Mouse (Mus musculus) ES-Bruce4 (cell line): ENCODE data around the gene Bcl2l1. TPM values are rescaled to one million over a fixed set of nuclear protein-coding genes. Genes with fewer than 3 reads are reported as not detected.
A peak's percentile ranks its signal among the peaks of the same experiment; 100 is the strongest.

Experiments
- H3K27ac ChIP-seq: 2 replicates; pipeline ENCODE4 v1.5.1; 2012; ENCODE audit warnings: low read length, inconsistent platforms; ENCODE audit not compliant: insufficient read depth
- H3K27me3 ChIP-seq: 2 replicates; pipeline ENCODE4 v1.6.1; 2012; ENCODE audit warnings: mild to moderate bottlenecking, low read length, inconsistent platforms; ENCODE audit not compliant: control insufficient read depth, poor library complexity, insufficient read depth, severe bottlenecking
- H3K36me3 ChIP-seq: 2 replicates; pipeline ENCODE4 v1.6.1; 2012; ENCODE audit warnings: inconsistent platforms, mild to moderate bottlenecking, low read length, moderate library complexity; ENCODE audit not compliant: control insufficient read depth, poor library complexity, insufficient read depth, severe bottlenecking
- H3K4me1 ChIP-seq: one replicate; pipeline ENCODE4 v1.8.1; 2011; ENCODE audit warnings: low read length; ENCODE audit not compliant: control insufficient read depth, insufficient read depth
- H3K4me3 ChIP-seq: 2 replicates; pipeline ENCODE4 v1.5.1; 2011; ENCODE audit warnings: low read depth, mild to moderate bottlenecking, low read length
- H3K9ac ChIP-seq: 2 replicates; pipeline ENCODE4 v1.6.1; 2012; ENCODE audit warnings: low read depth, mild to moderate bottlenecking, inconsistent platforms; ENCODE audit not compliant: poor library complexity, severe bottlenecking
- H3K9me3 ChIP-seq: replicated peaks from 2 replicates; pipeline ENCODE4 v1.6.1; 2012; ENCODE audit warnings: mild to moderate bottlenecking, low read length, inconsistent platforms; ENCODE audit not compliant: control insufficient read depth, poor library complexity, insufficient read depth, severe bottlenecking
- CTCF ChIP-seq: IDR thresholded peaks from one replicate; pipeline ENCODE4 v1.8.1; 2011; ENCODE audit warnings: low read depth, low read length
- EP300 ChIP-seq: IDR thresholded peaks from 2 replicates; pipeline ENCODE4 v1.6.1; 2011; ENCODE audit warnings: low read depth, low read length; ENCODE audit not compliant: insufficient read depth
- POLR2A ChIP-seq: IDR thresholded peaks from one replicate; pipeline ENCODE4 v1.8.1; 2011; ENCODE audit warnings: low read length; ENCODE audit not compliant: insufficient read depth
- polyA plus RNA-seq: library from polyadenylated mRNA; stranded (reverse); fragments of >200 nt; gene quantifications from 2 replicates; pipeline ENCODE4 v1.2.4, GENCODE M21; 2011; ENCODE audit warnings: low read depth; ENCODE audit not compliant: missing spikeins, insufficient read depth, insufficient read length

Gene Bcl2l1
- polyA plus RNA-seq, 1 experiment = 108 TPM

DNA sequence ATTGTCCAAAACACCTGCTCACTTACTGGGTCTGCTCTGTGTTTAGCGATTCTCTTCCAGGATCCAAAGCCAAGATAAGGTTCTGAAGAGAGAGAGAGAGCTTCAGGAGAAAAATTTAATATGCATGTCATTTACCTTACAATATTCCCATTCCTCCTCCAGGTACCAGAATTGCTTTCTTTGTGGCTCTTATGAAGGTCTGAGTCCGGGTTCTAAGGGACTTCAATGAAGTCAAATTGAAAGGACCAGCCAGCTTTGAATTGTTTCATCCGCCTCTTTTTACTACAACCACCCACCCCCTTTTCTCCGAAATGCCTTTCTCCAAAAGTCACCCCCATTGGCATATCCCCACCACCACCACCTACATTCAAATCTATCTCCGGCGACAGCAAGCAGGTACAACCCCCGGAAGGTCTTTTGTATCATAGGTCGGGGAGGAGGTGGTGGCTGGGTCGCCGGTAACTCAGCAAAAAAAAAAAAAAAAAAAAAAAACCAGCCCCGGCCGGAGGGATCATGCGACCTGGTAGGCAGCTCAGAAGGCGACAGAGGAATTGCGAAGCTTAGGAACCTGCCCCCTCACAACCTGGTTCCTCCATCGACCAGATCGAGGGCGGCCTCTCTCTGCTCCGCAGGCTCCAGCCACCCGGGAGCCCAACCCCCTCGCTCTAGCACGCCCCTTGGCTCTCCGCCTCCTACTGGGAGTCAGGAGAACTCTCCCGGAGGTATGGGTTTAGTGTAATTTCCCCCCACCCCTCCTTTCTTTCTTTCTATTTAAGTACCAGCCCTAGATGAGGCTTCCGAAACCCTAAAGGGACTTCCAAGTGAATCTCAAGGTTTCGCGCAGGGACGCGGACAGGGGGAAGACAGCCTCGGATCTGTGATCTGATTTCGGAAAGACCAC, 1.3 kb downstream of the Bcl2l1 start:
- TF ChIP-seq EP300 (no peak), POLR2A (no peak), CTCF (peak; percentile 24)
- H3K9me3 ChIP-seq = no peaks in the 10 kb centered on the region
- peak overlapping the region; percentile 91 for H3K4me3 ChIP-seq
- peaks cover 11% of the 10 kb centered on the region for H3K4me1 ChIP-seq
- peak overlapping the region; percentile 80 for H3K27ac ChIP-seq
- peak overlapping the region; percentile 85 for H3K9ac ChIP-seq
- H3K27me3 ChIP-seq = no peaks in the 10 kb centered on the region
- H3K36me3 ChIP-seq = peaks cover 2% of the 10 kb centered on the region

DNA sequence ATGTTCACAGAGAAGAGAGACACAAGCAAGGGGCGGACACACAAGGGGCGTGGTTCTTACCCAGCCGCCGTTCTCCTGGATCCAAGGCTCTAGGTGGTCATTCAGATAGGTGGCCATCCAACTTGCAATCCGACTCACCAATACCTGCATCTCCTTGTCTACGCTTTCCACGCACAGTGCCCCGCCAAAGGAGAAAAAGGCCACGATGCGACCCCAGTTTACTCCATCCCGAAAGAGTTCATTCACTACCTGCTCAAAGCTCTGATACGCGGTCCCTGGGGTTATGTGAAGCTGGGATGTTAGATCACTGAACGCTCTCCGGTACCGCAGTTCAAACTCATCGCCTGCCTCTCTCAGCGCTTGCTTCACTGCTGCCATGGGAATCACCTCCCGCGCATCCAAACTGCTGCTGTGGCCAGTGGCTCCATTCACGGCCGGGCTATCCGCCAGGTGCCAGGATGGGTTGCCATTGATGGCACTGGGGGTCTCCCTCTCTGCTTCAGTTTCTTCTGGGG, 2.1 kb downstream of the Bcl2l1 start:
- Histone ChIP-seq H3K27me3 (no peaks in the 10 kb centered on the region), H3K4me3 (peak overlapping the region; percentile 68), H3K27ac (0 out of 2 replicates have a peak overlapping the region, but pooled peaks have one; percentile 2), H3K9me3 (no peaks in the 10 kb centered on the region), H3K9ac (peak overlapping the region; percentile 85), H3K4me1 (peaks cover 13% of the 10 kb centered on the region), H3K36me3 (peaks cover 2% of the 10 kb centered on the region)
- TF ChIP-seq CTCF (no peak), EP300 (no peak), POLR2A (no peak)

DNA sequence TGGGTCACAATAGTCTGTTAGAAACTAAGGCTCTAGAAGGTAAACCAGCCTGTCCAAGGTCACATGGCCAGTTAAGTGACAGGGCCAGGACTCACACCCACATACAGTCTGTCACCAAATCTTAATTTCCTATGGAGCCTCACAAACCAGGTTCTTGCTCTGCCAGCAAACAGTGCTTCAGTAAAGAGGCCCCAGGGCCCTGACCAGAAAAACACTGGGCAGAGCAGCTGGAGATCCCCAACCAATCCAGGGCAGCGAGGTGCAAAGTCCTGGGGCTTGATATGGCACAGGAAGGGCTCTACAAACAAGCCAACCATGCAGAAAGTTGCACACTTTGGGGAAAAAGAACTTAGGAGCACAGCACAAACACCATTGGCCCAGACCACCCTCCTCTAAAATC, 3.0 kb downstream of the Bcl2l1 start:
- Histone ChIP-seq H3K9me3 (no peaks in the 10 kb centered on the region), H3K4me3 (peak overlapping the region; percentile 39), H3K36me3 (peaks cover 2% of the 10 kb centered on the region), H3K9ac (peak overlapping the region; percentile 85), H3K4me1 (peaks cover 16% of the 10 kb centered on the region), H3K27ac (peak overlapping the region; percentile 91), H3K27me3 (no peaks in the 10 kb centered on the region)
- TF ChIP-seq CTCF = no peak
- TF ChIP-seq POLR2A = no peak
- no peak for TF ChIP-seq EP300

DNA sequence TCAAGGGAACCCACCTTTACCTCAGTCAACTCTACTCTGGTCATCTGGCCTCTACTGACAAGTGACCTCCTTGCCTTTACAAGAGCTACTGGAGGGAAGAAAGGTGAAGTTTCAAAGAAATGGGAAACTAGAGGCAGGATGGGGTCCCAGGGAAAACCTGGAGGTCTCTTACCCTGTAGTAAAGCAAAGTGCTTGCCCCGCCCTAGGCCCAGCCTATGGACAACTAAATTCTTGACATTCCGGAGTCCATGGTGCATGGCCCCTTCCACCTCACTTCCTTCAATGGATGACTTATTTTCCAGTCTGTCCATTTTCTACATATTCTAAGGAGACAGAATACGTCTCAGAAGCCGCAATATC, 3.5 kb downstream of the Bcl2l1 start:
- Histone ChIP-seq H3K9me3 (no peaks in the 10 kb centered on the region), H3K9ac (no peak overlapping the region), H3K27ac (peak overlapping the region; percentile 91), H3K36me3 (peaks cover 2% of the 10 kb centered on the region), H3K27me3 (no peaks in the 10 kb centered on the region), H3K4me1 (peaks cover 16% of the 10 kb centered on the region), H3K4me3 (no peak overlapping the region)
- TF ChIP-seq POLR2A (no peak), EP300 (no peak), CTCF (no peak)

DNA sequence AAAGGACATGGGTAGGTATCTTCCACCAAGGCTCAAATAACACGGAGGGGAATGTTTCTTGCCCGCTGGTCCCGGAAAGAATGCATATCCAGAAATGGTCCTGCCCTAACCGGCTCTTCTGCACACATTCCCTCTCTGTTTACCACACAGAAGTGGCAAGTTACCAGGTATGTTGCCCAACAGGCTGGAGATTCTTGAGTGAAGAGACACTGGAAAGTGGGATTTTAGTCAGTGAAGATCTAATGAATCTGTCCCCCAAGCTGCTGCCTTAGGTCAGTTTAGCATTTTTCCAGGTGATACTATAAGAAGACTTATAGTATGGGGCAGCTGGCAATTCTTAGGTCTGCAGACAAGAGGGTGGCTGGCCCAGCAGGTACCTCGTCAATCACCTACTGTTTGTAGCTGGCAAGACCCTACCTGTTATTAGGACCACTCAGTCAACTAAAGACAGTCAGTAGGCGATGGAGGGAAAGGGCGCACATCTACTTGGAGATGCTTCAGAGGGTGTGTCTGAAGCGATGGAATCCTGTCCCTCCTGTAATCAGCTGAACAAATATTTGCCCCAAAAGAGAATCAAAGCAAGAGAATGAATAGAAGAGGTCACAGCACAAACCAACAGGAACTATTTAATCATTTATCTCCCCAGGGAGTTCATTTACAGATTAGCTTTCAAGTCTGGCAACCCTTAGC, 4.1 kb downstream of the Bcl2l1 start:
- Histone ChIP-seq H3K36me3 (peaks cover 2% of the 10 kb centered on the region), H3K4me3 (no peak overlapping the region), H3K9ac (no peak overlapping the region), H3K9me3 (no peaks in the 10 kb centered on the region), H3K27me3 (no peaks in the 10 kb centered on the region), H3K27ac (peak overlapping the region; percentile 91), H3K4me1 (peaks cover 16% of the 10 kb centered on the region)
- no peak for TF ChIP-seq CTCF
- no peak for TF ChIP-seq EP300
- no peak for TF ChIP-seq POLR2A

DNA sequence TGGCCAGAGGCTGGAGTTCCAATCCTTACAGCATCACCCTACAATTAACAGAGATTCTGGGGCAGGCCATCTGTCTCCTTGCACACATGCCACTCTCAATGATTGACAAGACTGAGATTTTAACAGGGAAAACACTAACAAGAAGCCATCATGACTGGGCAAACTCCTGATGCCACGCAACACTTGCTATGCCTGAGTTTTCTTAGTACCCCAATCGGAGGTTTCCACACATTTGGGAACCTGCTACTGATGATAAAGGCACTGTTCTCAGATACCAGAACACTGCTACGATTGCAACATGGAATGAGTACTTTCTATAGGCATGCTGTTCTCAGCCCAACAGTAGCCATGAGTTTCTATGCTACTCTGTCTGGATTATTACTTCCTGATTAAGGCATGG, 5.0 kb downstream of the Bcl2l1 start:
- Histone ChIP-seq H3K36me3 (peaks cover 2% of the 10 kb centered on the region), H3K4me3 (no peak overlapping the region), H3K4me1 (peaks cover 16% of the 10 kb centered on the region), H3K27ac (no peak overlapping the region), H3K9ac (no peak overlapping the region), H3K27me3 (no peaks in the 10 kb centered on the region), H3K9me3 (no peaks in the 10 kb centered on the region)
- TF ChIP-seq POLR2A = no peak
- no peak for TF ChIP-seq EP300
- TF ChIP-seq CTCF = no peak
